8 mouse cellular contexts compared by ENCODE assay signal in genomic region chr9:87254903-87255695, GRCm38 (mm10). TPM values are rescaled to one million over a fixed set of nuclear protein-coding genes. Genes with fewer than 3 reads are reported as not detected.
DNase-seq lines count a peak whose midpoint lies in the region; ATAC-seq and TF ChIP-seq lines count a peak whose summit lies in the region.

Gene Cep162 (minus strand): TSS chr9:87255536.

- peak within 1 kb of the TSS; percentile 77 for H3K4me2 ChIP-seq in embryonic facial prominence, embryonic 13.5 days
- peak within 1 kb of the TSS; percentile 66 for H3K4me2 ChIP-seq in limb, embryonic 12.5 days
- peak within 1 kb of the TSS; percentile 62 for H3K4me2 ChIP-seq in midbrain, embryonic 15.5 days

- no peaks in the 10 kb centered on the region for H3K27me3 ChIP-seq in embryonic facial prominence, embryonic 13.5 days
- no peaks in the 10 kb centered on the region for H3K27me3 ChIP-seq in kidney, adult 2 months (replicated peaks; ENCODE audit: control insufficient read depth, insufficient read depth, low read length)
- H3K27me3 ChIP-seq in limb, embryonic 12.5 days: no peaks in the 10 kb centered on the region
- H3K27me3 ChIP-seq in midbrain, embryonic 15.5 days (replicated peaks): no peaks in the 10 kb centered on the region
- no peaks in the 10 kb centered on the region for H3K27me3 ChIP-seq in spleen, adult 2 months (ENCODE audit: control insufficient read depth, insufficient read depth, low read length)

- peak; percentile 91 for DNase-seq in 3134 (ENCODE audit: extremely low read depth, insufficient read length, low spot score)
- peak; percentile 87 to 92 for DNase-seq in adrenal gland, postnatal 36 days
- DNase-seq in heart, adult 18-20 months: peak; percentile 92
- DNase-seq in kidney, adult 2 months: peak; percentile 93
- peak; percentile 67 to 87 for DNase-seq in spleen, adult 2 months (ENCODE audit: low read depth in 1 of 2, low spot score in 2 of 2)

- peak within 1 kb of the TSS; percentile 66 for H3K4me3 ChIP-seq in embryonic facial prominence, embryonic 13.5 days
- peak within 1 kb of the TSS; percentile 85 for H3K4me3 ChIP-seq in kidney, adult 2 months (ENCODE audit: insufficient read depth, low read depth, low read length)
- peak within 1 kb of the TSS; percentile 58 for H3K4me3 ChIP-seq in limb, embryonic 12.5 days (replicated peaks)
- H3K4me3 ChIP-seq in midbrain, embryonic 15.5 days: peak within 1 kb of the TSS; percentile 73
- H3K4me3 ChIP-seq in spleen, adult 2 months (ENCODE audit: extremely low read depth, insufficient read depth, insufficient read length): peak within 1 kb of the TSS; percentile 85

- WGBS in embryonic facial prominence, embryonic 13.5 days: under 1% methylated on average over 41 of the region's 41 CpGs
- WGBS in kidney, adult 2 months: under 1% methylated on average over 41 of the region's 41 CpGs
- under 1% methylated on average over 41 of the region's 41 CpGs for WGBS in limb, embryonic 12.5 days
- under 1% methylated on average over 41 of the region's 41 CpGs for WGBS in midbrain, embryonic 15.5 days
- WGBS in spleen, adult 2 months: under 1% methylated on average over 41 of the region's 41 CpGs

- H3K27ac ChIP-seq in embryonic facial prominence, embryonic 13.5 days: peak within 1 kb of the TSS; percentile 71
- H3K27ac ChIP-seq in kidney, adult 2 months (ENCODE audit: insufficient read depth, low read depth, low read length): peak within 1 kb of the TSS; percentile 47; the same call in 1 of the 2 replicates
- peak within 1 kb of the TSS; percentile 32 for H3K27ac ChIP-seq in limb, embryonic 12.5 days
- peak within 1 kb of the TSS; percentile 94 for H3K27ac ChIP-seq in midbrain, embryonic 15.5 days
- H3K27ac ChIP-seq in spleen, adult 2 months (ENCODE audit: insufficient read depth, low read length): peak within 1 kb of the TSS; percentile 69

- no peaks in the 10 kb centered on the region for H3K4me1 ChIP-seq in embryonic facial prominence, embryonic 13.5 days
- H3K4me1 ChIP-seq in kidney, adult 2 months (ENCODE audit: control insufficient read depth, insufficient read depth, low read length): no peaks in the 10 kb centered on the region
- H3K4me1 ChIP-seq in limb, embryonic 12.5 days (replicated peaks): peaks cover 3% of the 10 kb centered on the region; the same call in 1 of the 2 replicates
- H3K4me1 ChIP-seq in midbrain, embryonic 15.5 days: peaks cover 8% of the 10 kb centered on the region
- H3K4me1 ChIP-seq in spleen, adult 2 months (ENCODE audit: control insufficient read depth, insufficient read depth, insufficient read length): no peaks in the 10 kb centered on the region

- TF ChIP-seq POLR2A in kidney, adult 2 months (IDR thresholded peaks at IDR 0.05; ENCODE audit: low read depth, low read length): no peak
- no peak for TF ChIP-seq POLR2A in spleen, adult 2 months (IDR thresholded peaks at IDR 0.05; ENCODE audit: low read depth, low read length)

- ATAC-seq in embryonic facial prominence, embryonic 13.5 days (ENCODE audit: insufficient number of reproducible peaks, insufficient read depth, low FRiP score, low TSS enrichment, low read depth): peak; percentile 96
- peak; percentile 97 for ATAC-seq in limb, embryonic 12.5 days (ENCODE audit: insufficient number of reproducible peaks, insufficient read depth, low FRiP score, low TSS enrichment, low read depth)
- ATAC-seq in midbrain, embryonic 15.5 days (replicated peaks): peak; percentile 99

- H3K9ac ChIP-seq in embryonic facial prominence, embryonic 13.5 days: peak within 1 kb of the TSS; percentile 76
- peak within 1 kb of the TSS; percentile 65 for H3K9ac ChIP-seq in limb, embryonic 12.5 days (replicated peaks)
- H3K9ac ChIP-seq in midbrain, embryonic 15.5 days: peak within 1 kb of the TSS; percentile 58

- 0 out of 2 replicates have a peak, but pooled peaks have one; percentile 5 for TF ChIP-seq CTCF in kidney, adult 2 months (conservative IDR thresholded peaks at IDR 0.05; ENCODE audit: insufficient read depth, insufficient read length, low read depth, low read length)
- no peak for TF ChIP-seq CTCF in spleen, adult 2 months (IDR thresholded peaks at IDR 0.05; ENCODE audit: extremely low read depth, insufficient read depth, insufficient read length, insufficient replicate concordance)

- 0 out of 2 replicates have a peak, but pooled peaks cover 3% of the 10 kb centered on the region for H3K36me3 ChIP-seq in embryonic facial prominence, embryonic 13.5 days
- H3K36me3 ChIP-seq in kidney, adult 2 months (ENCODE audit: control insufficient read depth, insufficient read depth, low read length): no peaks in the 10 kb centered on the region
- H3K36me3 ChIP-seq in limb, embryonic 12.5 days: no peaks in the 10 kb centered on the region
- no peaks in the 10 kb centered on the region for H3K36me3 ChIP-seq in midbrain, embryonic 15.5 days (replicated peaks)
- peaks cover 1% of the 10 kb centered on the region; the same call in 1 of the 2 replicates for H3K36me3 ChIP-seq in spleen, adult 2 months (ENCODE audit: control insufficient read depth, insufficient read depth, low read length)

- H3K9me3 ChIP-seq in embryonic facial prominence, embryonic 13.5 days: no peaks in the 10 kb centered on the region
- no peaks in the 10 kb centered on the region for H3K9me3 ChIP-seq in limb, embryonic 12.5 days
- H3K9me3 ChIP-seq in midbrain, embryonic 15.5 days: no peaks in the 10 kb centered on the region

RNA-seq across cellular contexts. Expression of gene Cep162, which starts in this region (rescaled TPM):
- total RNA-seq in adrenal gland, postnatal 36 days (2021): 1 to 10 TPM; 5.0 to 5.2 TPM
- 8.1 and 8.9 TPM in 2 replicates for polyA plus RNA-seq in embryonic facial prominence, embryonic 13.5 days (2015; fragmentation: Nextera tagmentation; extraction: Ambion mirVana)
- 1 to 10 TPM; 2.2 to 2.8 TPM for total RNA-seq in heart, adult 18-20 months (2021)
- polyA plus RNA-seq in kidney, adult 2 months (2012; rRNA removed): 1.5 and 1.6 TPM in 2 replicates
- polyA plus RNA-seq in limb, embryonic 12.5 days (2016; fragmentation: Nextera tagmentation; extraction: Ambion mirVana): 8.9 and 10.0 TPM in 2 replicates
- 7.5 and 8.2 TPM in 2 replicates for polyA plus RNA-seq in midbrain, embryonic 15.5 days (2015; fragmentation: Nextera tagmentation; extraction: Ambion mirVana)
- 1.1 and 1.2 TPM in 2 replicates for polyA plus RNA-seq in spleen, adult 2 months (2012; rRNA removed)

Comparison
In these comparisons a context has a peak if more than half of its experiments do, and no peak if none do; other contexts are left out.
1. Peak in every context shown above with its lines: DNase-seq, ATAC-seq, H3K4me3 ChIP-seq and H3K27ac ChIP-seq.
2. H3K27ac ChIP-seq: peak in every context shown above with its lines; median percentile 94 in midbrain, embryonic 15.5 days; 71 in embryonic facial prominence, embryonic 13.5 days; 69 in spleen, adult 2 months; 47 in kidney, adult 2 months; 32 in limb, embryonic 12.5 days.